Mouse (Mus musculus) WW6 (cell line): Measurements from ENCODE around the gene Manf.

Experiments used
- DNase-seq: peaks from one replicate; pipeline ENCODE4 v3.0.0-alpha.2; 2013; ENCODE audit warnings: low read depth, low spot score

Gene Manf

GRCm38 (mm10) chr9:106891829-106892551 lies at the start of gene Manf:
Gene Manf, minus strand, starts transcription at chr9:106891979.
- DNase-seq, result peak; percentile 94

GRCm38 (mm10) chr9:106934998-106935397 lies 43.2 kb upstream of the Manf start:
- DNase-seq, result no peak

- no peak for DNase-seq
These were observed 23.1 kb upstream of the Manf start for GRCm38 (mm10) chr9:106914878-106915277.

- DNase-seq, result no peak
These were observed 22.0 kb upstream of the Manf start for GRCm38 (mm10) chr9:106913759-106914158.

GRCm38 (mm10) chr9:106911624-106912023 lies 19.8 kb upstream of the Manf start:
- no peak for DNase-seq

- no peak for DNase-seq
These were observed 16.9 kb upstream of the Manf start for GRCm38 (mm10) chr9:106908715-106909114.

- DNase-seq, result no peak
These were observed 16.4 kb upstream of the Manf start for GRCm38 (mm10) chr9:106908174-106908573.

GRCm38 (mm10) chr9:106906597-106906996 lies 14.8 kb upstream of the Manf start:
- no peak for DNase-seq

- no peak for DNase-seq
These were observed 12.0 kb upstream of the Manf start for GRCm38 (mm10) chr9:106903791-106904134.

GRCm38 (mm10) chr9:106903099-106903790 lies 11.5 kb upstream of the Manf start:
- no peak for DNase-seq

GRCm38 (mm10) chr9:106901596-106901995 lies 9.8 kb upstream of the Manf start:
- no peak for DNase-seq

- DNase-seq, result no peak
These were observed 7.1 kb upstream of the Manf start for GRCm38 (mm10) chr9:106898901-106899300.

GRCm38 (mm10) chr9:106893327-106893726 lies 1.5 kb upstream of the Manf start:
- DNase-seq, result no peak

GRCm38 (mm10) chr9:106892552-106892875 lies 735 bp upstream of the Manf start:
- no peak for DNase-seq

GRCm38 (mm10) chr9:106891341-106891741 lies 438 bp downstream of the Manf start:
- no peak for DNase-seq

GRCm38 (mm10) chr9:106890496-106891240 lies 1.1 kb downstream of the Manf start:
- no peak for DNase-seq

GRCm38 (mm10) chr9:106889321-106889720 lies 2.5 kb downstream of the Manf start:
- DNase-seq, result no peak

GRCm38 (mm10) chr9:106888346-106888745 lies 3.4 kb downstream of the Manf start:
- no peak for DNase-seq

GRCm38 (mm10) chr9:106886828-106887702 lies 4.7 kb downstream of the Manf start, which contains the start of gene Rbm15b:
Gene Rbm15b, minus strand, starts transcription at chr9:106887428.
- DNase-seq, result peak; percentile 98

- DNase-seq, result no peak
These were observed 5.7 kb downstream of the Manf start for GRCm38 (mm10) chr9:106885901-106886731.
